ENCODE assay signal across 8 mouse cellular contexts in the genomic region with DNA sequence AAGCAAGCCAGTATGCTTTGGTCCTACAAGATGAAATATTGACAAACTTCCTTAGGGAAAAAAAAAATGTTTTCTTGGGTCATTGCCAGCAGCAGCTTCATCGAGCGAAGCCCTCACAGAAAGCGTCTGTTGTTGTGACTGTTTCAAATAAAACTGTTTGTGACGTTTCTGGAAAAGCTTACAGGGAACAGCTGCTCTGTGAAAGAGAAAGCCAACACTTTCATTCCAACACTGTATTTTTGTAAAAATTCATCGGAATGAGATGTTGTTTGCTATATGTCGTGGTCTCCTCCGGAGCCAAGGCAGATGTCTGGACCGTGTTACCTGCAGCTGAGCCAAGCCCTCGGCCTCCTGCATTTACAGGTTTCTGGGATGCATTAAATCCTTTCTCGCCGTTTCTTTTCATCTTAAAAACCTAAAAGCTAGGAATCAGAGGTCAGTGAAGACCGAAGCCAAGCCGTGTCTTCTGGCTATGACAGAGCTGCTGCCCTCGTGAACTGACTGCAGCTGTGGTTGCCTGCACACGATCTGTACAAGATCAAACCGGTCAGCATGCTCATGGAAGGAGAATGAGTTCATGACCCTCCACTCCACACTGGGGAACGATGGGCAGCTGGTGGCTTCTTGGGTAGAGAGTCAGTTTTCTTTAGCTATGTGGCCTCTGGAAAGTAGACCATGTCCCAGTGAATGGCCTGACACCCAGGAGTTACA. TPM values are rescaled to one million over a fixed set of nuclear protein-coding genes. Genes with fewer than 3 reads are reported as not detected.
DNase-seq lines count a peak whose midpoint lies in the region; ATAC-seq and TF ChIP-seq lines count a peak whose summit lies in the region.
"Had no signal": no experiment of that assay in that cellular context is flagged by ENCODE, and none has a peak within 500 bp of the region (broad histone marks: within the 10 kb centered on the region; RNA-seq: fewer than 3 reads in every experiment).

No protein-coding gene starts in this region.

- no peak for DNase-seq in lung, adult 2 months
- DNase-seq in heart, postnatal 0 days (ENCODE audit: low spot score) = peak; percentile 32
- DNase-seq in kidney, postnatal 25 days = peak; percentile 32 to 54
- no peak for DNase-seq in embryo, embryonic 11 days
- DNase-seq in cerebellum, postnatal 36 days = no peak

- H3K4me1 ChIP-seq in lung, embryonic 15.5 days = peaks cover 12% of the 10 kb centered on the region; the same call in 1 of the 2 replicates
- H3K4me1 ChIP-seq in lung, adult 2 months (ENCODE audit: control insufficient read depth, insufficient read depth, low read length) = peaks cover 9% of the 10 kb centered on the region; the same call in 1 of the 2 replicates
- peaks cover 4% of the 10 kb centered on the region; the same call in 1 of the 2 replicates for H3K4me1 ChIP-seq in heart, postnatal 0 days (ENCODE audit: control insufficient read depth, insufficient read depth)
- no peaks in the 10 kb centered on the region for H3K4me1 ChIP-seq in stomach, embryonic 15.5 days

- no peak for TF ChIP-seq POLR2A in lung, adult 2 months (IDR thresholded peaks at IDR 0.05; ENCODE audit: borderline replicate concordance, extremely low read depth, low read depth, low read length)

- no peak overlapping the region for H3K9ac ChIP-seq in lung, embryonic 15.5 days
- H3K9ac ChIP-seq in heart, postnatal 0 days (replicated peaks; ENCODE audit: low read depth, low read length) = no peak overlapping the region
- H3K9ac ChIP-seq in stomach, embryonic 15.5 days = no peak overlapping the region
- H3K9ac ChIP-seq: liver, embryonic 14.5 days had no signal

- no peak for TF ChIP-seq EP300 in heart, postnatal 0 days (IDR thresholded peaks at IDR 0.05; ENCODE audit: low read depth)

- no peak overlapping the region for H3K4me3 ChIP-seq in lung, embryonic 15.5 days
- H3K4me3 ChIP-seq in lung, adult 2 months (replicated peaks; ENCODE audit: extremely low read depth, low read depth, low read length) = no peak overlapping the region
- H3K4me3 ChIP-seq in heart, postnatal 0 days (ENCODE audit: low read depth, low read length) = no peak overlapping the region
- H3K4me3 ChIP-seq in stomach, embryonic 15.5 days (replicated peaks) = no peak overlapping the region

- no peaks in the 10 kb centered on the region for H3K27me3 ChIP-seq in lung, embryonic 15.5 days
- no peaks in the 10 kb centered on the region for H3K27me3 ChIP-seq in heart, postnatal 0 days (ENCODE audit: control insufficient read depth, insufficient read depth, low read length)
- no peaks in the 10 kb centered on the region for H3K27me3 ChIP-seq in stomach, embryonic 15.5 days (replicated peaks)

- H3K9me3 ChIP-seq in lung, embryonic 15.5 days = no peaks in the 10 kb centered on the region
- no peaks in the 10 kb centered on the region for H3K9me3 ChIP-seq in heart, postnatal 0 days (replicated peaks; ENCODE audit: control insufficient read depth, low read length)
- no peaks in the 10 kb centered on the region for H3K9me3 ChIP-seq in stomach, embryonic 15.5 days

- no peak for TF ChIP-seq CTCF in lung, adult 2 months (IDR thresholded peaks at IDR 0.05; ENCODE audit: insufficient read depth, low read length)
- no peak for TF ChIP-seq CTCF in heart, postnatal 0 days (IDR thresholded peaks at IDR 0.05; ENCODE audit: low read depth)

- peak overlapping the region; percentile 74 for H3K27ac ChIP-seq in lung, embryonic 15.5 days
- H3K27ac ChIP-seq in heart, postnatal 0 days (ENCODE audit: low read depth) = peak overlapping the region; percentile 25; the same call in 1 of the 2 replicates
- H3K27ac ChIP-seq in stomach, embryonic 15.5 days = peak overlapping the region; percentile 42
- H3K27ac ChIP-seq: liver, embryonic 14.5 days had no signal

- ATAC-seq in lung, embryonic 15.5 days (ENCODE audit: borderline replicate concordance, extremely low read depth, low FRiP score, low TSS enrichment) = peak; percentile 73; the same call in 1 of the 2 replicates
- ATAC-seq in heart, postnatal 0 days (ENCODE audit: insufficient read depth, low read depth) = no peak
- peak; percentile 62; the same call in 1 of the 2 replicates for ATAC-seq in stomach, embryonic 15.5 days (ENCODE audit: insufficient read depth, low FRiP score, low read depth)

- H3K4me2 ChIP-seq in lung, embryonic 15.5 days = no peak overlapping the region; the same call in 1 of the 2 replicates
- no peak overlapping the region for H3K4me2 ChIP-seq in heart, postnatal 0 days (ENCODE audit: low read depth, low read length)
- H3K4me2 ChIP-seq in stomach, embryonic 15.5 days = no peak overlapping the region

- no peaks in the 10 kb centered on the region for H3K36me3 ChIP-seq in lung, embryonic 15.5 days
- no peaks in the 10 kb centered on the region for H3K36me3 ChIP-seq in heart, postnatal 0 days (replicated peaks; ENCODE audit: control insufficient read depth, insufficient read depth, low read length)
- H3K36me3 ChIP-seq in stomach, embryonic 15.5 days = no peaks in the 10 kb centered on the region

- 45% methylated on average over 17 of the region's 17 CpGs for WGBS in lung, embryonic 15.5 days
- WGBS in lung, adult 2 months = 67% methylated on average over 17 of the region's 17 CpGs
- WGBS in heart, postnatal 0 days = 69% methylated on average over 17 of the region's 17 CpGs
- WGBS in stomach, embryonic 15.5 days = 43% methylated on average over 17 of the region's 17 CpGs

RNA-seq across cellular contexts. Expression of a gene that starts 50.0 kb away (rescaled TPM):
- 200 and 209 TPM in 2 replicates for polyA plus RNA-seq in lung, embryonic 15.5 days (2015; fragmentation: Nextera tagmentation; extraction: Ambion mirVana)
- polyA plus RNA-seq in lung, adult 2 months (2012; rRNA removed) = 183 and 200 TPM in 2 replicates
- 501 and 762 TPM in 2 replicates for total RNA-seq in heart, postnatal 0 days (2014; rRNA removed; ENCODE audit: low replicate concordance)
- polyA plus RNA-seq in heart, postnatal 0 days (2015; fragmentation: Nextera tagmentation; extraction: Ambion mirVana) = 196 and 199 TPM in 2 replicates
- polyA plus RNA-seq in stomach, embryonic 15.5 days (2015; fragmentation: Nextera tagmentation; extraction: Ambion mirVana) = 182 and 201 TPM in 2 replicates

Comparison
In these comparisons a context has a peak if more than half of its experiments do, and no peak if none do; other contexts are left out.
1. DNase-seq: peak in heart, postnatal 0 days (single experiment) and kidney, postnatal 25 days (2 of 2); none in lung, adult 2 months (single experiment), embryo, embryonic 11 days (single experiment) and cerebellum, postnatal 36 days (0 of 2).
2. Peak in every context shown above with its lines, with median percentiles within 50 percentile points of each other: H3K27ac ChIP-seq.